Mouse (Mus musculus) adrenal gland, postnatal 25 days (tissue): ENCODE results near the gene Prex1. TPM values are rescaled to one million over a fixed set of nuclear protein-coding genes. Genes with fewer than 3 reads are reported as not detected.

Experiments used
- DNase-seq: peaks from one replicate; pipeline ENCODE4 v3.0.0; 2021; ENCODE audit warnings: mixed read lengths
- total RNA-seq: library from RNA; stranded (reverse); gene quantifications from 2 replicates; pipeline ENCODE4 v1.2.3, GENCODE M21; 2021

The Prex1 gene
- total RNA-seq, 1 experiment from 2014 or later = 14.1 TPM

GRCm38 (mm10) chr2:166554169-166554505, 159.5 kb downstream of the Prex1 start:
- DNase-seq = no peak

- DNase-seq = peak; percentile 32
These were observed 160.0 kb downstream of the Prex1 start for GRCm38 (mm10) chr2:166553502-166554168.

GRCm38 (mm10) chr2:166552657-166553056, 161.0 kb downstream of the Prex1 start:
- DNase-seq = no peak

- DNase-seq = no peak
These were observed 161.7 kb downstream of the Prex1 start for GRCm38 (mm10) chr2:166551831-166552498.

GRCm38 (mm10) chr2:166549871-166550270, 163.8 kb downstream of the Prex1 start:
- DNase-seq = no peak

- DNase-seq = no peak
These were observed 164.6 kb downstream of the Prex1 start for GRCm38 (mm10) chr2:166549069-166549468.

GRCm38 (mm10) chr2:166545580-166545979, 168.1 kb downstream of the Prex1 start:
- no peak for DNase-seq

GRCm38 (mm10) chr2:166544575-166545251, 168.9 kb downstream of the Prex1 start:
- DNase-seq = no peak

GRCm38 (mm10) chr2:166541112-166541928, 172.3 kb downstream of the Prex1 start:
- no peak for DNase-seq

- DNase-seq = no peak
These were observed 173.4 kb downstream of the Prex1 start for GRCm38 (mm10) chr2:166540216-166540615.

- no peak for DNase-seq
These were observed 176.7 kb downstream of the Prex1 start for GRCm38 (mm10) chr2:166536896-166537295.

- no peak for DNase-seq
These were observed 178.1 kb downstream of the Prex1 start for GRCm38 (mm10) chr2:166535519-166535918.

- no peak for DNase-seq
These were observed 187.4 kb downstream of the Prex1 start for GRCm38 (mm10) chr2:166526204-166526603.

GRCm38 (mm10) chr2:166523156-166523890, 190.3 kb downstream of the Prex1 start:
- DNase-seq = no peak

GRCm38 (mm10) chr2:166522612-166523120, 191.0 kb downstream of the Prex1 start:
- no peak for DNase-seq

- DNase-seq = no peak
These were observed 191.6 kb downstream of the Prex1 start for GRCm38 (mm10) chr2:166521878-166522611.

GRCm38 (mm10) chr2:166521461-166521860, 192.2 kb downstream of the Prex1 start:
- DNase-seq = no peak

GRCm38 (mm10) chr2:166520536-166520935, 193.1 kb downstream of the Prex1 start:
- no peak for DNase-seq

- DNase-seq = peak; percentile 51
These were observed 196.0 kb downstream of the Prex1 start for GRCm38 (mm10) chr2:166517392-166518174.

GRCm38 (mm10) chr2:166516818-166517353, 196.7 kb downstream of the Prex1 start:
- DNase-seq = no peak
